Mouse (Mus musculus) ES-Bruce4 (cell line): ENCODE measurements around the gene Sap18.

Experiments
- CTCF ChIP-seq: IDR thresholded peaks from one replicate; pipeline ENCODE4 v1.8.1; 2011; ENCODE audit warnings: low read depth, low read length
- POLR2A ChIP-seq: IDR thresholded peaks from one replicate; pipeline ENCODE4 v1.8.1; 2011; ENCODE audit warnings: low read length; ENCODE audit not compliant: insufficient read depth

- TF ChIP-seq POLR2A (no peak), CTCF (no peak)
Measured at GRCm38 (mm10) chr14:57810886-57811285, 12.9 kb downstream of the Sap18 start.
